Mouse (Mus musculus) heart, postnatal 14 days (tissue): ENCODE results near the gene Pcnx3. TPM values are rescaled to one million over a fixed set of nuclear protein-coding genes. Genes with fewer than 3 reads are reported as not detected.

Source experiments
- microRNA-seq, 2 experiments: library from miRNA; unstranded; fragments of <30 nt; microRNA quantifications; one replicate each; pipeline ENCODE4 v1.2.0; 2021 to 2022
- total RNA-seq, 2 experiments: library from RNA; stranded (reverse); gene quantifications; 2 replicates each; pipeline ENCODE4 v1.2.3; 2021

Pcnx3 gene
- total RNA-seq, 2 experiments from 2014 or later = 24.0 to 24.9 TPM

Small RNAs within 50 kb of the gene (microRNA-seq; reads per million reads assigned to microRNA genes)
- gene Mir6987 = 0.27 to 1.6 reads per million in 2 experiments

Other genes starting within 250 kb of the Pcnx3 start
- not detected for gene Fosl1, start 241.4 kb downstream of the Pcnx3 start, total RNA-seq
- 10 to 100 TPM in 1 of 2 experiments, 1 to 10 TPM in 1; 10.0 to 11.2 TPM for gene Ccdc85b, start 231.0 kb downstream of the Pcnx3 start, total RNA-seq
- gene Fibp, start 228.3 kb downstream of the Pcnx3 start, total RNA-seq = 10 to 100 TPM; 55.7 to 63.2 TPM
- gene Ctsw, start 220.4 kb downstream of the Pcnx3 start, total RNA-seq = under 1 TPM in 1 of 2 experiments, not detected in 1; 0.71 TPM
- gene Efemp2, start 215.0 kb downstream of the Pcnx3 start, total RNA-seq = 10 to 100 TPM; 17.9 to 18.3 TPM
- 10 to 100 TPM; 22.2 to 24.9 TPM for gene Mus81, start 200.5 kb downstream of the Pcnx3 start, total RNA-seq
- gene Cfl1, start 198.5 kb downstream of the Pcnx3 start, total RNA-seq = 100 to 1,000 TPM; 274 to 350 TPM
- gene 1700020D05Rik, start 185.1 kb downstream of the Pcnx3 start, total RNA-seq = 1 to 10 TPM in 1 of 2 experiments, under 1 TPM in 1; 0.93 to 1.2 TPM
- gene Snx32, start 178.4 kb downstream of the Pcnx3 start, total RNA-seq = 1 to 10 TPM; 6.6 to 8.5 TPM
- not detected for gene Ovol1, start 128.3 kb downstream of the Pcnx3 start, total RNA-seq
- gene Ap5b1, start 120.9 kb downstream of the Pcnx3 start, total RNA-seq = 1 to 10 TPM; 2.3 to 3.5 TPM
- 10 to 100 TPM; 50.8 to 51.8 TPM for gene Rnaseh2c, start 87.0 kb downstream of the Pcnx3 start, total RNA-seq
- gene Kat5, start 78.7 kb downstream of the Pcnx3 start, total RNA-seq = 10 to 100 TPM; 28.4 to 30.8 TPM
- gene Rela, start 51.4 kb downstream of the Pcnx3 start, total RNA-seq = 10 to 100 TPM; 25.8 to 29.9 TPM
- 10 to 100 TPM; 32.7 to 33.8 TPM for gene Sipa1, start 25.2 kb downstream of the Pcnx3 start, total RNA-seq
- 10 to 100 TPM; 35.9 to 37.2 TPM for gene Map3k11, start 166 bp downstream of the Pcnx3 start, total RNA-seq
- not detected for gene Kcnk7, start 15.5 kb upstream of the Pcnx3 start, total RNA-seq
- gene Ehbp1l1, start 37.4 kb upstream of the Pcnx3 start, total RNA-seq = 100 to 1,000 TPM; 124 to 141 TPM
- 10 to 100 TPM; 38.6 to 40.1 TPM for gene Fam89b, start 40.7 kb upstream of the Pcnx3 start, total RNA-seq
- gene Ltbp3, start 52.0 kb upstream of the Pcnx3 start, total RNA-seq = 10 to 100 TPM; 47.2 to 55.5 TPM
- 10 to 100 TPM; 66.2 to 67.2 TPM for gene Scyl1, start 82.5 kb upstream of the Pcnx3 start, total RNA-seq
- gene Frmd8, start 186.4 kb upstream of the Pcnx3 start, total RNA-seq = 10 to 100 TPM; 15.6 to 15.8 TPM
- gene Slc25a45, start 188.9 kb upstream of the Pcnx3 start, total RNA-seq = 1 to 10 TPM; 3.3 to 4.5 TPM
- gene Tigd3, start 205.2 kb upstream of the Pcnx3 start, total RNA-seq = under 1 TPM; 0.79 to 0.93 TPM
- 100 to 1,000 TPM; 101 TPM for gene Dpf2, start 224.1 kb upstream of the Pcnx3 start, total RNA-seq
- 10 to 100 TPM in 1 of 2 experiments, 1 to 10 TPM in 1; 9.9 to 12.0 TPM for gene Cdc42ep2, start 235.9 kb upstream of the Pcnx3 start, total RNA-seq